Mouse (Mus musculus) heart, adult 2 months (tissue): ENCODE data around the gene Hist1h4j. TPM values are rescaled to one million over a fixed set of nuclear protein-coding genes. Genes with fewer than 3 reads are reported as not detected.
A peak's percentile ranks its signal among the peaks of the same experiment; 100 is the strongest.
"Not testable (repeated sequence)": the region's sequence is repeated elsewhere in the genome, so short reads cannot be mapped to it uniquely, and the experiment has no call there.

Experiments used
- DNase-seq, 2 experiments: peaks; one replicate each; pipeline ENCODE4 v3.0.0; 2021
- H3K27ac ChIP-seq: fragments of 200-600 bp; 2 replicates; pipeline ENCODE4 v1.8.1; 2022
- H3K27me3 ChIP-seq: fragments of 200-500 bp; 2 replicates; pipeline ENCODE4 v1.6.1; 2012; ENCODE audit warnings: mild to moderate bottlenecking, low read length, inconsistent platforms, mixed read lengths; ENCODE audit not compliant: control insufficient read depth, insufficient read depth
- H3K36me3 ChIP-seq: fragments of 200-500 bp; 2 replicates; pipeline ENCODE4 v1.6.1; 2012; ENCODE audit warnings: low read length, inconsistent platforms; ENCODE audit not compliant: control insufficient read depth, insufficient read depth
- H3K4me1 ChIP-seq: fragments of 200-500 bp; 2 replicates; pipeline ENCODE4 v1.6.1; 2011; ENCODE audit warnings: low read length; ENCODE audit not compliant: control insufficient read depth, insufficient read depth
- H3K4me3 ChIP-seq: fragments of 200-600 bp; 2 replicates; pipeline ENCODE4 v1.8.1; 2022
- H3K79me2 ChIP-seq: fragments of 200-500 bp; replicated peaks from 2 replicates; pipeline ENCODE4 v1.6.1; 2012; ENCODE audit warnings: mild to moderate bottlenecking, inconsistent platforms, low read length, moderate library complexity, mixed read lengths; ENCODE audit not compliant: control insufficient read depth, insufficient read depth
- H3K9ac ChIP-seq: fragments of 200-500 bp; 2 replicates; pipeline ENCODE4 v1.6.1; 2012; ENCODE audit warnings: low read depth, mild to moderate bottlenecking, control low read depth, inconsistent platforms, low read length, mixed read lengths
- CTCF ChIP-seq: fragments of 200-600 bp; IDR thresholded peaks from 2 replicates; pipeline ENCODE4 v1.8.1; 2022; ENCODE audit warnings: antibody characterized with exemption, mild to moderate bottlenecking, moderate library complexity
- EP300 ChIP-seq: fragments of 200-500 bp; IDR thresholded peaks from 2 replicates; pipeline ENCODE4 v1.6.1; 2011; ENCODE audit warnings: low read depth, low read length, control low read depth; ENCODE audit not compliant: insufficient read depth
- POLR2A ChIP-seq: fragments of 200-500 bp; IDR thresholded peaks from 2 replicates; pipeline ENCODE4 v1.6.1; 2011; ENCODE audit warnings: mild to moderate bottlenecking, low read depth, low read length, control low read depth; ENCODE audit not compliant: insufficient read depth
- WGBS: fragments of 180-500 bp; shearing (Covaris S2); methylation state at CpG from one replicate; pipeline ENCODE4 v1.1.7; 2018; 5-methylcytosine and 5-hydroxymethylcytosine counted together
- intact Hi-C: fragments of 180-260 bp; cut with DNase I; formaldehyde crosslinking; loops from one replicate; pipeline ENCODE4 v1.15.1; 2025
- polyA plus RNA-seq: library from polyadenylated mRNA; depleted of rRNA; stranded (reverse); fragments of >200 nt; gene quantifications from 2 replicates; pipeline ENCODE4 v1.2.3, GENCODE M21; 2012
- total RNA-seq, 2 experiments: library from RNA; stranded (reverse); gene quantifications; 2 replicates each; pipeline ENCODE4 v1.2.3; 2021

Hist1h4j gene
- total and polyA plus RNA-seq, 3 experiments = 1.8 to 3.2 TPM; not detected in 1

DNA sequence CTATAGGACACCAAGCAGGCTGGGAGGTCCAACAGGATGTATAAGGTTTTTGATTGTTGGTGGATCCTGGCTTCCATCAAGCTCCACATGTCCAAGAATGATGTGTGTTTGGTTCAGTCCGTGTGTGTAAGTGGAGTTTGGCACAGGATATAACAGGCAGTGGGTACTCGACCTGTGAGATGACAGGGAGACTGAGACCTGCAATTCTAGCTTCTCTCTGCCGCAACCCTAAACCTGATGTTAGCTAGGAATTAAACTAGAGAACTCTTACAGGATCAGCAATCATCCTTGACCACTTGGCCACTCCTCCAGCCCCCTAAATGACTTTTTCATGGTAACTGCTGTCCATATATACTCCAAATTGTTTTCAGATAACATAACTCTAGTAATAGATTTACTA is 17.5 kb downstream of the Hist1h4j start:
- Histone ChIP-seq H3K27me3 (no peaks in the 10 kb centered on the region), H3K79me2 (no peaks in the 10 kb centered on the region), H3K4me1 (no peaks in the 10 kb centered on the region; the same call in none of the 2 replicates), H3K27ac (no peak overlapping the region), H3K36me3 (peaks cover 2% of the 10 kb centered on the region; the same call in 1 of the 2 replicates), H3K9ac (no peak overlapping the region), H3K4me3 (no peak overlapping the region)
- intact Hi-C loops = loop anchor here (2.0 to 10.0 kb wide), 4 partner anchors 34 to 1982 kb away; partner anchors contain the start of genes Hist1h1c, Hist1h2ac, Hist1h2ag and Hist1h2an
- WGBS = 50% methylated on average over 3 of the region's 3 CpGs
- TF ChIP-seq CTCF = no peak
- no peak for TF ChIP-seq POLR2A
- no peak for TF ChIP-seq EP300
- no peak for DNase-seq

DNA sequence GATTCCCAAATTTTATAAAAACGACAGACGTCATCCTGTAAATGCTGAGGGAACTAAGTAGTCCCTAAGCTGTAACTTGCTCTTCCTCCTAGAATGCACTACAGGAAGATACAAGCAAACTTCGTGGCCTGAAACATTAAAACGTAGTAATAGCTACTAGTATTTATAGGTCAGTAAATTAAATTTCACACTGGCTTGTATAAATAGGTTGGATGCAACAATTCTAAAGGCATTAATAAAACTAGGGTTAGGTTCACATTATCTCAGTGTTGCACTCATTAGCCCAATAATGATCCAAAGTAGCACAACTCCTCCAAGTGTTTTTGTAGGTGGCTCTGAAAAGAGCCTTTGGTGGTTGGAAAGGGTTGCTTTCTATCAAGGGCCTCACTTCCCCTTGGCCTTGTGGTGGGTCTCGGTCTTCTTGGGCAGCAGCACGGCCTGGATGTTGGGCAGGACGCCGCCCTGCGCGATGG is 18.2 kb downstream of the Hist1h4j start:
- no peak for DNase-seq
- peak overlapping the region; percentile 56; the same call in 1 of the 2 replicates for H3K27ac ChIP-seq
- intact Hi-C loops = loop anchor here (2.0 to 10.0 kb wide), 4 partner anchors 34 to 1982 kb away; partner anchors contain the start of genes Hist1h1c, Hist1h2ac, Hist1h2ag and Hist1h2an
- TF ChIP-seq POLR2A (no peak), EP300 (no peak), CTCF (no peak)
- WGBS = 9% methylated on average over 10 of the region's 10 CpGs
- peaks cover 2% of the 10 kb centered on the region; the same call in 1 of the 2 replicates for H3K36me3 ChIP-seq
- no peaks in the 10 kb centered on the region; the same call in none of the 2 replicates for H3K4me1 ChIP-seq
- no peaks in the 10 kb centered on the region for H3K79me2 ChIP-seq
- peak overlapping the region; percentile 77 for H3K9ac ChIP-seq
- H3K27me3 ChIP-seq = no peaks in the 10 kb centered on the region
- H3K4me3 ChIP-seq = peak overlapping the region; percentile 60

DNA sequence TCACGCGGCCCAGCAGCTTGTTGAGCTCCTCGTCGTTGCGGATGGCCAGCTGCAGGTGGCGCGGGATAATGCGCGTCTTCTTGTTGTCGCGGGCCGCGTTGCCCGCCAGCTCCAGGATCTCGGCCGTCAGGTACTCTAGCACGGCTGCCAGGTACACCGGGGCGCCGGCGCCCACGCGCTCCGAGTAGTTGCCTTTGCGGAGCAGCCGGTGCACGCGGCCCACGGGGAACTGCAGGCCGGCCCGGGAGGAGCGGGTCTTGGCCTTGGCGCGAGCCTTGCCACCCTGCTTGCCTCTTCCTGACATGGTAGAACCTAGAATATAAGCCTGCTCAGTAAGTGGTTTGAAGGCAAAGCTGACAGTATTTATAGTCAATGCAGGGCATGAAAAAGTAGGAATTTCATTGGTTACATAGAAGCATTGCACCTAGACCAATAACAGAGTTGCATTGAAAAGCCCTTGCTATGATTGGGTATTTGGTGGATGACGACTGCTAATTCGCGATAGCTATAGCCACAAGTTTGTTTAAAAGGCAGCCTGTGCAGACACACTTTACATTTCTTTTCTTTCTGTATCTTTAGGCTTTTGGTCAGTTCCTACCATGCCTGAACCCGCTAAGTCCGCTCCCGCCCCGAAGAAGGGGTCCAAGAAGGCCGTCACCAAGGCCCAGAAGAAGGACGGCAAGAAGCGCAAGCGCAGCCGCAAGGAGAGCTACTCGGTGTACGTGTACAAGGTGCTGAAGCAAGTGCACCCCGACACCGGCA is 18.8 kb downstream of the Hist1h4j start, which contains the start of the genes Hist1h2ak and Hist1h2bn:
Hist1h2ak (minus strand) TSS at position 304 of the 762 bp plus-strand sequence.
Hist1h2bn (plus strand) TSS at position 600 of the 762 bp plus-strand sequence.
- peak within 1 kb of the TSS; percentile 60 for H3K4me3 ChIP-seq
- DNase-seq = peak; percentile 62 to 68
- peak within 1 kb of the TSS; percentile 77 for H3K9ac ChIP-seq
- peak; percentile 61; the same call in 1 of the 2 replicates for TF ChIP-seq POLR2A
- TF ChIP-seq CTCF = peak; percentile 24; the same call in 1 of the 2 replicates
- H3K36me3 ChIP-seq, H3K27me3 ChIP-seq, H3K79me2 ChIP-seq, H3K4me1 ChIP-seq: not testable (repeated sequence)
- intact Hi-C loops = loop anchor here (2.0 to 10.0 kb wide), 4 partner anchors 33 to 1981 kb away; partner anchors contain the start of genes Hist1h1c, Hist1h2ac, Hist1h2ag and Hist1h2an
- WGBS = under 1% methylated on average over 48 of the region's 50 CpGs
- peak within 1 kb of the TSS; percentile 59; the same call in 1 of the 2 replicates for H3K27ac ChIP-seq

DNA sequence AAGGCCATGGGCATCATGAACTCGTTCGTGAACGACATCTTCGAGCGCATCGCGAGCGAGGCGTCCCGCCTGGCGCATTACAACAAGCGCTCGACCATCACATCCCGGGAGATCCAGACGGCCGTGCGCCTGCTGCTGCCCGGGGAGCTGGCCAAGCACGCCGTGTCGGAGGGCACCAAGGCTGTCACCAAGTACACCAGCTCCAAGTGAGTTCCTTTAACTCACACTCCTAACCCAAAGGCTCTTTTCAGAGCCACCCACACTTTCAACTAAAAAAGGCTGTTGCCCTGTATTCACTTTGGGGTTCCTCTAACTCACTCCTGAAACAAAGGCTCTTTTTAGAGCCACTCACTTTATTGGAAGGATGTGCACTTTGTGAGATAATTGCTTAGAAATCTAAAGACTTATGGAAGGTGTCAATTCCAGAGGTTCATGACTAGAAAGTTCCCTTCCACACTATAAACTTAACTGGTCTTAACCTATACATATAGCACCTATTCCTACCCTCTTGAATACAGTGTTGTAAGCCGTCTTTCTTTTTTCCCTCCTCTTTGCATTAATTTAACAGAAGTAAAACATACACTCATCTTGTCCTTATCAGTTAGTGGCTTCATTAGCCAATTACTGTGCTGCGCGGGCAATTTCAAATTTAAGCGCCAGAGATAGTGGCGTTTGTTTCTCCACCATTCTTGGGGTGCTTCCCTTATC is 19.6 kb downstream of the Hist1h4j start:
- H3K27me3 ChIP-seq, H3K27ac ChIP-seq, H3K36me3 ChIP-seq, H3K4me1 ChIP-seq, DNase-seq, H3K79me2 ChIP-seq: not testable (repeated sequence)
- intact Hi-C loops = loop anchor here (10.0 kb wide), 3 partner anchors 290 to 1980 kb away; partner anchors contain the start of genes Hist1h1c, Hist1h2ac, Hist1h2ag and Hist1h2bc
- peak overlapping the region; percentile 40 for H3K4me3 ChIP-seq
- WGBS = 4% methylated on average over 15 of the region's 26 CpGs
- H3K9ac ChIP-seq = peak overlapping the region; percentile 38; the same call in 1 of the 2 replicates

DNA sequence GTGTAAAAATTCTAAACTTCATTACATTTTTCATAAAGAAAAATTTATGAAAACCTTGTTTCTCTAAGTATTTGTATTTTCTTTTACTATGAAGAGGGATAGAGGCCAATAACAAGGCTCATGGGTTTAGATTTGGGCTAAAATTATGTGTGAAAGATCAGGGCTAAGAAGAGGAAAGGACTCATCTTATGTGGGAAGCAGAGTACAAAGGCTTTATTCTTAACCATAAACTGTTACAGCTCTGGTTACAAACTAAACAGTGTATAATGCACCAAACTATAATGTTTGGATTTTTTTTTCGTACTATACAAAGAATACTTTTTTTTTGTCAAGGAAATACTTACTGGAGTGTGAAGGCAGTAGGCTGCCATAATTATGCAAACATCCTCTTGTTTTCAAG is 20.8 kb downstream of the Hist1h4j start:
- TF ChIP-seq POLR2A (no peak), EP300 (no peak), CTCF (no peak)
- H3K4me1 ChIP-seq = no peaks in the 10 kb centered on the region; the same call in 1 of the 2 replicates
- no peak overlapping the region for H3K27ac ChIP-seq
- intact Hi-C loops = loop anchor here (10.0 kb wide), 3 partner anchors 289 to 1979 kb away; partner anchors contain the start of genes Hist1h1c, Hist1h2ac, Hist1h2ag and Hist1h2bc
- H3K9ac ChIP-seq = no peak overlapping the region
- 79% methylated on average over 1 of the region's 1 CpGs for WGBS
- no peaks in the 10 kb centered on the region for H3K27me3 ChIP-seq
- H3K36me3 ChIP-seq = no peaks in the 10 kb centered on the region
- DNase-seq = no peak
- no peak overlapping the region for H3K4me3 ChIP-seq
- no peaks in the 10 kb centered on the region for H3K79me2 ChIP-seq
